Mouse (Mus musculus) heart, embryonic 11.5 days (tissue): Measurements from ENCODE around the gene Rpusd1. TPM values are rescaled to one million over a fixed set of nuclear protein-coding genes. Genes with fewer than 3 reads are reported as not detected.
A peak's percentile ranks its signal among the peaks of the same experiment; 100 is the strongest.

Source experiments
- ATAC-seq: fragments of 200-750 bp; cut with Nextera tagmentation; replicated peaks from 2 replicates; pipeline ENCODE4 v1.8.0; 2017; ENCODE audit warnings: moderate library complexity; ENCODE audit not compliant: insufficient number of reproducible peaks, low FRiP score, low TSS enrichment
- H3K27ac ChIP-seq: fragments of 300-500 bp; sonication (generic); 2 replicates; pipeline ENCODE4 v1.5.1; 2014; ENCODE audit warnings: mild to moderate bottlenecking, low read depth, low read length
- H3K27me3 ChIP-seq: fragments of 300-500 bp; sonication (generic); 2 replicates; pipeline ENCODE4 v1.6.1; 2014; ENCODE audit warnings: mild to moderate bottlenecking, low read length, mixed read lengths; ENCODE audit not compliant: control insufficient read depth, insufficient read depth
- H3K36me3 ChIP-seq: fragments of 300-500 bp; sonication (generic); 2 replicates; pipeline ENCODE4 v1.6.1; 2014; ENCODE audit warnings: mild to moderate bottlenecking, low read length, moderate library complexity, mixed read lengths; ENCODE audit not compliant: control insufficient read depth, insufficient read depth
- H3K4me1 ChIP-seq: fragments of 300-500 bp; sonication (generic); 2 replicates; pipeline ENCODE4 v1.6.1; 2014; ENCODE audit warnings: low read length; ENCODE audit not compliant: control insufficient read depth, insufficient read depth
- H3K4me2 ChIP-seq: fragments of 300-500 bp; sonication (generic); 2 replicates; pipeline ENCODE4 v1.6.1; 2014; ENCODE audit warnings: mild to moderate bottlenecking, moderate library complexity
- H3K4me3 ChIP-seq: fragments of 300-500 bp; sonication (generic); 2 replicates; pipeline ENCODE4 v1.5.1; 2014; ENCODE audit warnings: low read depth, low read length
- H3K9ac ChIP-seq: fragments of 300-500 bp; sonication (generic); 2 replicates; pipeline ENCODE4 v1.6.1; 2014; ENCODE audit warnings: mild to moderate bottlenecking, low read depth, low read length, moderate library complexity
- H3K9me3 ChIP-seq: fragments of 300-500 bp; sonication (generic); replicated peaks from 2 replicates; pipeline ENCODE4 v1.6.1; 2016; ENCODE audit warnings: low read length; ENCODE audit not compliant: control insufficient read depth
- WGBS: fragments of 180-500 bp; shearing (Covaris S2); extraction: QIAGEN DNeasy Blood & Tissue Kit; methylation state at CpG from one replicate; pipeline ENCODE4 v1.1.7; 2014; ENCODE audit not compliant: insufficient replicate concordance; 5-methylcytosine and 5-hydroxymethylcytosine counted together
- polyA plus RNA-seq: library from polyadenylated mRNA; unstranded; fragments of >200 nt; fragmentation: Nextera tagmentation; extraction: Ambion mirVana; gene quantifications from 2 replicates; pipeline ENCODE4 v1.2.1, GENCODE M21; 2014

Gene Rpusd1
- polyA plus RNA-seq, 1 experiment from 2014 or later = 12.9 TPM

- Histone ChIP-seq H3K4me3 (no peak overlapping the region), H3K4me1 (no peaks in the 10 kb centered on the region), H3K27ac (no peak overlapping the region), H3K9me3 (no peaks in the 10 kb centered on the region), H3K9ac (no peak overlapping the region), H3K4me2 (no peak overlapping the region), H3K36me3 (no peaks in the 10 kb centered on the region), H3K27me3 (peaks cover 10% of the 10 kb centered on the region)
- ATAC-seq = no peak
- WGBS = 88% methylated on average over 9 of the region's 9 CpGs
Measured at GRCm38 (mm10) chr17:25743831-25744230, 16.4 kb downstream of the Rpusd1 start.

- no peaks in the 10 kb centered on the region for H3K4me1 ChIP-seq
- no peak overlapping the region for H3K4me3 ChIP-seq
- no peak overlapping the region for H3K4me2 ChIP-seq
- ATAC-seq = no peak
- no peak overlapping the region for H3K9ac ChIP-seq
- no peaks in the 10 kb centered on the region for H3K36me3 ChIP-seq
- H3K27ac ChIP-seq = no peak overlapping the region
- no peaks in the 10 kb centered on the region for H3K9me3 ChIP-seq
- H3K27me3 ChIP-seq = peaks cover 10% of the 10 kb centered on the region
- WGBS = 76% methylated on average over 10 of the region's 10 CpGs
Measured at GRCm38 (mm10) chr17:25744311-25744710, 16.8 kb downstream of the Rpusd1 start.

GRCm38 (mm10) chr17:25748238-25748637 is 20.8 kb downstream of the Rpusd1 start:
- no peak overlapping the region for H3K4me3 ChIP-seq
- no peak for ATAC-seq
- WGBS = 82% methylated on average over 4 of the region's 4 CpGs

GRCm38 (mm10) chr17:25749314-25749713 is 21.8 kb downstream of the Rpusd1 start:
- H3K9me3 ChIP-seq = no peaks in the 10 kb centered on the region
- no peak overlapping the region for H3K4me2 ChIP-seq
- ATAC-seq = no peak
- H3K27ac ChIP-seq = no peak overlapping the region
- H3K27me3 ChIP-seq = no peaks in the 10 kb centered on the region
- H3K36me3 ChIP-seq = no peaks in the 10 kb centered on the region
- WGBS = 81% methylated on average over 6 of the region's 6 CpGs
- H3K4me1 ChIP-seq = peaks cover 6% of the 10 kb centered on the region
- no peak overlapping the region for H3K9ac ChIP-seq
- no peak overlapping the region for H3K4me3 ChIP-seq

More at GRCm38 (mm10) chr17:25748238-25748637, 20.8 kb downstream of the Rpusd1 start:
- Histone ChIP-seq H3K4me1 (peaks cover 6% of the 10 kb centered on the region), H3K36me3 (no peaks in the 10 kb centered on the region), H3K4me2 (no peak overlapping the region), H3K27me3 (peaks cover 3% of the 10 kb centered on the region; the same call in 1 of the 2 replicates), H3K9me3 (no peaks in the 10 kb centered on the region), H3K9ac (no peak overlapping the region), H3K27ac (no peak overlapping the region)

- peaks cover 10% of the 10 kb centered on the region for H3K4me1 ChIP-seq
- 0 out of 2 replicates have a peak overlapping the region, but pooled peaks have one; percentile 24 for H3K9ac ChIP-seq
- 53% methylated on average over 5 of the region's 5 CpGs for WGBS
- no peaks in the 10 kb centered on the region for H3K27me3 ChIP-seq
- H3K4me2 ChIP-seq = no peak overlapping the region
- no peak overlapping the region for H3K4me3 ChIP-seq
- no peaks in the 10 kb centered on the region for H3K36me3 ChIP-seq
- ATAC-seq = no peak
- H3K9me3 ChIP-seq = no peaks in the 10 kb centered on the region
- H3K27ac ChIP-seq = no peak overlapping the region
Measured at GRCm38 (mm10) chr17:25751446-25751845, 24.0 kb downstream of the Rpusd1 start.

- Histone ChIP-seq H3K4me2 (no peak within 1 kb of the TSS), H3K4me3 (no peak within 1 kb of the TSS), H3K4me1 (peaks cover 10% of the 10 kb centered on the region), H3K36me3 (no peaks in the 10 kb centered on the region), H3K27me3 (no peaks in the 10 kb centered on the region), H3K9ac (no peak within 1 kb of the TSS), H3K27ac (no peak within 1 kb of the TSS), H3K9me3 (no peaks in the 10 kb centered on the region)
- 83% methylated on average over 9 of the region's 9 CpGs for WGBS
- ATAC-seq = no peak
Measured at GRCm38 (mm10) chr17:25754241-25754640, 26.8 kb downstream of the Rpusd1 start, which contains the start of gene Msln. TSS of gene Msln (minus strand) at chr17:25754378.

- Histone ChIP-seq H3K4me3 (no peak overlapping the region), H3K27me3 (no peaks in the 10 kb centered on the region), H3K27ac (no peak overlapping the region), H3K36me3 (no peaks in the 10 kb centered on the region), H3K4me2 (no peak overlapping the region), H3K4me1 (peaks cover 10% of the 10 kb centered on the region), H3K9ac (no peak overlapping the region), H3K9me3 (no peaks in the 10 kb centered on the region)
- ATAC-seq = no peak
- 76% methylated on average over 4 of the region's 4 CpGs for WGBS
Measured at GRCm38 (mm10) chr17:25755086-25755485, 27.6 kb downstream of the Rpusd1 start.

GRCm38 (mm10) chr17:25755627-25756377 is 28.3 kb downstream of the Rpusd1 start:
- Histone ChIP-seq H3K27me3 (no peaks in the 10 kb centered on the region), H3K4me1 (peaks cover 10% of the 10 kb centered on the region), H3K36me3 (no peaks in the 10 kb centered on the region), H3K9ac (no peak overlapping the region), H3K4me3 (no peak overlapping the region), H3K9me3 (no peaks in the 10 kb centered on the region), H3K4me2 (no peak overlapping the region), H3K27ac (no peak overlapping the region)
- ATAC-seq = 0 out of 2 replicates have a peak, but pooled peaks have one; percentile 27
- 28% methylated on average over 4 of the region's 4 CpGs for WGBS
